Mouse (Mus musculus): Measurements from ENCODE around the gene Syt13. TPM values are rescaled to one million over a fixed set of nuclear protein-coding genes. Genes with fewer than 3 reads are reported as not detected.

The Syt13 gene
- polyA plus RNA-seq, 2 experiments = 0.05 to 0.07 TPM

DNA sequence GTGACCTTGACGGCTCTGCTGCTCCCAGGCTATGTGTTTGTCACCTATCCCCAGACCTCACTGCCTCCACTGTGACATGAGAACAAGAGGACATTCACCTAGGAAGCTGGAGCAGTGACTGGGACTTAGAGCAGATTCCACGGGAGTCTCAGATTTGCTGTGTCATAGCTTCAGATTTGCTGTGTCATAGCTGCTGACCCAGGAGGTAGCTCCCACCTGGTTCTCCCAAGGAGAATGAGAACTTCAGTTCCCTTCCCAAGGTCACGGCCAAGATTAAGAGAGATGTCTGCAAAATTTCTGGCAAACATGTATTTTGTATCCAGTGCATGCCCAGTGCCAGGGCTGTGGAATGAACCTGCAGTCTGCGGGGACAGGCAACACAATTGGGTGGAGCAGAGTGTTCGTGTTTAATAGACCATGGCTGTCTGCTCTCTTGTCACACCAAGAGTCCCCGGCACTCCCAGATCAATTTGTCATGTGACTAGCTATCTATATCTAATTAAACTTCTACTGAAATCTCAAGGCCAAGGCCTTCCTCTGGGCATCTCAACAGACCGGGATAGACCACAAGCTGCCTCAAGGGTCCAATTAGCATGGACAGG, 33.9 kb downstream of the Syt13 start:
- no peak overlapping the region for H3K9ac ChIP-seq (replicated peaks)
- H3K27ac ChIP-seq = no peak overlapping the region
- no peak overlapping the region for H3K4me2 ChIP-seq (ENCODE audit: low read depth)
- 38% methylated on average over 7 of the region's 7 CpGs for WGBS (ENCODE audit: insufficient replicate concordance)
- no peaks in the 10 kb centered on the region; the same call in 1 of the 2 replicates for H3K27me3 ChIP-seq (ENCODE audit: control insufficient read depth, insufficient read depth, low read length)
- no peaks in the 10 kb centered on the region for H3K36me3 ChIP-seq (replicated peaks; ENCODE audit: control insufficient read depth, insufficient read depth, low read depth)
- TF ChIP-seq CTCF (IDR thresholded peaks at IDR 0.05; ENCODE audit: low read depth) (no peak), EP300 (IDR thresholded peaks at IDR 0.05; ENCODE audit: low read depth) (no peak)
- H3K9me3 ChIP-seq (ENCODE audit: control insufficient read depth, low read length) = no peaks in the 10 kb centered on the region
- H3K4me1 ChIP-seq (replicated peaks; ENCODE audit: control insufficient read depth in 2 of 2, insufficient read depth in 2 of 2, low read length in 1 of 2) = no peaks in the 10 kb centered on the region
- ATAC-seq (ENCODE audit: insufficient read depth) = no peak
- H3K4me3 ChIP-seq (ENCODE audit: insufficient read depth in 1 of 2, low read depth in 2 of 2, low read length in 2 of 2) = no peak overlapping the region
- DNase-seq (ENCODE audit: low read depth in 3 of 3, low spot score in 3 of 3) = no peak

DNA sequence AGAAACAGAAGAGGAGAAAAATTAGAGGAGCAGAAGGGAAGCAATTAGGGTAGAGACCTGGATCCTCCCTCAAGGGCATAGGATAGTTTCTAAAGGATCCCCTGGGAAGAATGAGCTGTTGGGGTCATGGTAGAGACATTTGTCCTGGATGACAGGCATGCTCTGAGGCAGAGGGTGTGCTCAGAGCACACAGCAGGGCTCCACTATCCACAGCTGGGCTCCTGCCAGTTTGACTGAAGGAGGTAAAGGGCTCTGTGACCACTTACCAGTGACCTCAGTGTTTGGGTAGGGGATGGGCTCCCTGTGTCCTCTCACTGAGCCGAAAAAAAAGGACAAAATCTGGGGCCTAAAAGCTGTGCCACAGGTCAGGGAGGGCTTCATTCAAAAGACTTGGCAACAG, 34.6 kb downstream of the Syt13 start:
- H3K27me3 ChIP-seq (ENCODE audit: control insufficient read depth, insufficient read depth, low read length) = no peaks in the 10 kb centered on the region; the same call in 1 of the 2 replicates
- WGBS (ENCODE audit: insufficient replicate concordance) = 63% methylated on average over 1 of the region's 1 CpGs
- H3K9ac ChIP-seq (replicated peaks) = no peak overlapping the region
- no peak overlapping the region for H3K4me3 ChIP-seq (ENCODE audit: insufficient read depth in 1 of 2, low read depth in 2 of 2, low read length in 2 of 2)
- TF ChIP-seq CTCF (IDR thresholded peaks at IDR 0.05; ENCODE audit: low read depth) = no peak
- no peak for TF ChIP-seq EP300 (IDR thresholded peaks at IDR 0.05; ENCODE audit: low read depth)
- ATAC-seq (ENCODE audit: insufficient read depth) (no peak), DNase-seq (ENCODE audit: low read depth in 3 of 3, low spot score in 3 of 3) (no peak)
- no peaks in the 10 kb centered on the region for H3K36me3 ChIP-seq (replicated peaks; ENCODE audit: control insufficient read depth, insufficient read depth, low read depth)
- no peaks in the 10 kb centered on the region for H3K4me1 ChIP-seq (replicated peaks; ENCODE audit: control insufficient read depth in 2 of 2, insufficient read depth in 2 of 2, low read length in 1 of 2)
- no peaks in the 10 kb centered on the region for H3K9me3 ChIP-seq (ENCODE audit: control insufficient read depth, low read length)
- no peak overlapping the region for H3K4me2 ChIP-seq (ENCODE audit: low read depth)
- no peak overlapping the region for H3K27ac ChIP-seq

GRCm38 (mm10) chr2:92953450-92953849, 38.6 kb downstream of the Syt13 start:
- no peak for TF ChIP-seq EP300 (IDR thresholded peaks at IDR 0.05; ENCODE audit: low read depth)
- no peak for TF ChIP-seq CTCF (IDR thresholded peaks at IDR 0.05; ENCODE audit: low read depth)
- no peaks in the 10 kb centered on the region; the same call in 1 of the 2 replicates for H3K27me3 ChIP-seq (ENCODE audit: control insufficient read depth, insufficient read depth, low read length)
- H3K9ac ChIP-seq (replicated peaks) = no peak overlapping the region
- DNase-seq (ENCODE audit: low read depth in 3 of 3, low spot score in 3 of 3) (no peak), ATAC-seq (ENCODE audit: insufficient read depth) (no peak)
- H3K4me3 ChIP-seq (ENCODE audit: insufficient read depth in 1 of 2, low read depth in 2 of 2, low read length in 2 of 2) = no peak overlapping the region
- peaks cover 0 to 5% of the 10 kb centered on the region in 2 experiments; a peak in 1 of 4 replicates for H3K4me1 ChIP-seq (replicated peaks; ENCODE audit: control insufficient read depth in 2 of 2, insufficient read depth in 2 of 2, low read length in 1 of 2)
- no peak overlapping the region for H3K4me2 ChIP-seq (ENCODE audit: low read depth)
- H3K36me3 ChIP-seq (replicated peaks; ENCODE audit: control insufficient read depth, insufficient read depth, low read depth) = no peaks in the 10 kb centered on the region
- H3K9me3 ChIP-seq (ENCODE audit: control insufficient read depth, low read length) = no peaks in the 10 kb centered on the region
- 83% methylated on average over 17 of the region's 17 CpGs for WGBS (ENCODE audit: insufficient replicate concordance)
- H3K27ac ChIP-seq = no peak overlapping the region

DNA sequence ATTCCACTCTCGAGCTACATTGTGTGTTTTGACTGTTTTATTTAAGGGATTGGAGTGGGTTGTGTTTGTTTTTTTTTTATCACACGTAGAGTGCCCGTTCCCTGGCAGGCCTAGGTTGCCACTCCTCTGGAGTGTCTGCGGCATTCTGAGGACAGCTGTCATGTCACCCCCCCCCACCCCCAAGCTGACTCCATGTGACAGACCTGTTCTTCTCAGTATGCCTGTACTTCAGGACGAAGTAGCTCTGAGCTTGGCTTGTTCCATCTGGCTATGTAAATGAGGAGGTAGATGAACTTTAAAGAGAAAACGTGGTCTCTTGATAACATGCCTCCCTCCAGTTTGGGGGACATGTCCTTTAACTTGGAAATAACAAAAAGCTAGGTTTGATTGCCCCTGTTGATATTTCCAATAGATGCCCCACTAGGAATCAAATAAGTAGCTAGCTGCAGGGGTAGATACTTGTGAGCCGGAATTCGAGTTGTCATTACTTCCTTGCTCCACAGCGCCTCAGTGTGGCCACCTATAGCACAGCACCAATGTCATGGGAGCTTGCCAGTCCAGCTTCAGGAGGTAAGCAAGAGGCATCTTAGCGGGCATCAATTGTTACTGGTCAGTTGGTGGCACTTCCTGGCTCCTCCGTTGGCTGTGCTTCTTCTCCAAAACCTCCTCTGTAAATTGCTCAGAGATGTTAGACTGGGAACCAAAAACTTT, 39.7 kb downstream of the Syt13 start:
- H3K4me2 ChIP-seq (ENCODE audit: low read depth) = no peak overlapping the region
- H3K4me1 ChIP-seq (replicated peaks; ENCODE audit: control insufficient read depth in 2 of 2, insufficient read depth in 2 of 2, low read length in 1 of 2) = peaks cover 0 to 5% of the 10 kb centered on the region in 2 experiments; a peak in 1 of 4 replicates
- no peak overlapping the region for H3K9ac ChIP-seq (replicated peaks)
- DNase-seq (ENCODE audit: low read depth in 3 of 3, low spot score in 3 of 3) (peak in 2 of 3 experiments; percentile 6 to 17), ATAC-seq (ENCODE audit: insufficient read depth) (no peak)
- H3K36me3 ChIP-seq (replicated peaks; ENCODE audit: control insufficient read depth, insufficient read depth, low read depth) = no peaks in the 10 kb centered on the region
- no peaks in the 10 kb centered on the region for H3K27me3 ChIP-seq (ENCODE audit: control insufficient read depth, insufficient read depth, low read length)
- no peaks in the 10 kb centered on the region for H3K9me3 ChIP-seq (ENCODE audit: control insufficient read depth, low read length)
- H3K27ac ChIP-seq = no peak overlapping the region
- no peak overlapping the region for H3K4me3 ChIP-seq (ENCODE audit: insufficient read depth in 1 of 2, low read depth in 2 of 2, low read length in 2 of 2)
- WGBS (ENCODE audit: insufficient replicate concordance) = 40% methylated on average over 11 of the region's 11 CpGs
- TF ChIP-seq CTCF (IDR thresholded peaks at IDR 0.05; ENCODE audit: low read depth) (peak; percentile 80), EP300 (IDR thresholded peaks at IDR 0.05; ENCODE audit: low read depth) (no peak)

DNA sequence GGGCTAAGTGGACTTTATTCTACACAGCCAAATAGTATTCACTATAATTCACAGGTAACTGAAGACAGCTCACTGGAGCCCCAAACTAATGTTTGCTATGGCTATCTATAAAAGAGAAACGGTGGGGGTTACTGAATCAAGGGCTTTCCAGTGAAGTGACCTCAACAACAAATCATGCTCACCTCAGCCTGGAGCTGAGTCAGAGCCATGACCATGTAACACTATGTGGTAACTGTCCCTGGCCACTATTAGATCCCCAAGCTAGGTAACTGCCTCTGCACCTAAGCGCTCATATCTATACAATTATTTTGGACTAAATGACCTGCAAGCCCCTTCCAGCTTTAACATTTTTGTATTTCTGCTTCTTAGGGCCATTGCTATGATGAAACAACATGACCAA, 42.0 kb downstream of the Syt13 start:
- WGBS (ENCODE audit: insufficient replicate concordance) = 66% methylated on average over 2 of the region's 2 CpGs
- ATAC-seq (ENCODE audit: insufficient read depth) (no peak), DNase-seq (ENCODE audit: low read depth in 3 of 3, low spot score in 3 of 3) (no peak)
- no peak overlapping the region for H3K4me2 ChIP-seq (ENCODE audit: low read depth)
- H3K4me3 ChIP-seq (ENCODE audit: insufficient read depth in 1 of 2, low read depth in 2 of 2, low read length in 2 of 2) = no peak overlapping the region
- no peaks in the 10 kb centered on the region for H3K36me3 ChIP-seq (replicated peaks; ENCODE audit: control insufficient read depth, insufficient read depth, low read depth)
- no peak for TF ChIP-seq EP300 (IDR thresholded peaks at IDR 0.05; ENCODE audit: low read depth)
- TF ChIP-seq CTCF (IDR thresholded peaks at IDR 0.05; ENCODE audit: low read depth) = no peak
- H3K9ac ChIP-seq (replicated peaks) = no peak overlapping the region
- H3K27ac ChIP-seq = no peak overlapping the region
- H3K4me1 ChIP-seq (replicated peaks; ENCODE audit: control insufficient read depth in 2 of 2, insufficient read depth in 2 of 2, low read length in 1 of 2) = peaks cover 0 to 5% of the 10 kb centered on the region in 2 experiments; a peak in 1 of 4 replicates
- H3K27me3 ChIP-seq (ENCODE audit: control insufficient read depth, insufficient read depth, low read length) = no peaks in the 10 kb centered on the region
- no peaks in the 10 kb centered on the region for H3K9me3 ChIP-seq (ENCODE audit: control insufficient read depth, low read length)
